Mouse (Mus musculus): ENCODE measurements at regions not wholly inside any gene's neighbourhood (a gene's known extent, or its start where the extent isn't known, plus 50 kb on each side); places are given as distances from the start of the nearest gene placed in this dataset.
"Not testable (repeated sequence)": the region's sequence is repeated elsewhere in the genome, so short reads cannot be mapped to it uniquely, and the experiment has no call there.

- H3K27ac ChIP-seq (ENCODE audit: low read length), result no peak overlapping the region
- no peak for ATAC-seq (ENCODE audit: low FRiP score, low TSS enrichment)
These were observed 78.3 kb downstream of the Gm13691 start for GRCm38 (mm10) chr2:84068617-84069016.

GRCm38 (mm10) chr2:84069411-84069810 is 79.1 kb downstream of the Gm13691 start:
- WGBS, result 62% methylated on average over 1 of the region's 1 CpGs

More at GRCm38 (mm10) chr2:84068617-84069016, 78.3 kb downstream of the Gm13691 start:
- no peaks in the 10 kb centered on the region for H3K9me3 ChIP-seq (ENCODE audit: low read length)
- H3K4me2 ChIP-seq (replicated peaks; ENCODE audit: low read depth, low read length), result no peak overlapping the region
- no peak overlapping the region for H3K4me3 ChIP-seq (ENCODE audit: low read length)
- no peak overlapping the region for H3K9ac ChIP-seq (replicated peaks; ENCODE audit: low read length)
- no peaks in the 10 kb centered on the region for H3K36me3 ChIP-seq (ENCODE audit: insufficient read depth, low read length)
- H3K4me1 ChIP-seq (ENCODE audit: insufficient read depth, low read length), result 0 out of 2 replicates have a peak, but pooled peaks cover 5% of the 10 kb centered on the region
- no peaks in the 10 kb centered on the region for H3K27me3 ChIP-seq (ENCODE audit: insufficient read depth, low read length)
- WGBS, result 68% methylated on average over 4 of the region's 4 CpGs

GRCm38 (mm10) chr2:84072881-84073583 is 82.7 kb downstream of the Gm13691 start:
- Histone ChIP-seq H3K36me3 (ENCODE audit: insufficient read depth, low read length) (no peaks in the 10 kb centered on the region), H3K4me3 (ENCODE audit: low read length) (no peak overlapping the region), H3K9me3 (ENCODE audit: low read length) (no peaks in the 10 kb centered on the region), H3K4me2 (replicated peaks; ENCODE audit: low read depth, low read length) (no peak overlapping the region), H3K9ac (replicated peaks; ENCODE audit: low read length) (no peak overlapping the region), H3K27ac (ENCODE audit: low read length) (no peak overlapping the region), H3K27me3 (ENCODE audit: insufficient read depth, low read length) (no peaks in the 10 kb centered on the region), H3K4me1 (ENCODE audit: insufficient read depth, low read length) (0 out of 2 replicates have a peak, but pooled peaks cover 5% of the 10 kb centered on the region)
- ATAC-seq (ENCODE audit: low FRiP score, low TSS enrichment), result no peak
- 38% methylated on average over 8 of the region's 8 CpGs for WGBS

More at GRCm38 (mm10) chr2:84069411-84069810, 79.1 kb downstream of the Gm13691 start:
- not testable (repeated sequence) for H3K9ac ChIP-seq (replicated peaks; ENCODE audit: low read length); ATAC-seq (ENCODE audit: low FRiP score, low TSS enrichment); H3K4me2 ChIP-seq (replicated peaks; ENCODE audit: low read depth, low read length); H3K9me3 ChIP-seq (ENCODE audit: low read length); H3K36me3 ChIP-seq (ENCODE audit: insufficient read depth, low read length); H3K27me3 ChIP-seq (ENCODE audit: insufficient read depth, low read length); H3K4me3 ChIP-seq (ENCODE audit: low read length); H3K4me1 ChIP-seq (ENCODE audit: insufficient read depth, low read length); H3K27ac ChIP-seq (ENCODE audit: low read length)

GRCm38 (mm10) chr2:84075944-84076343 is 85.6 kb downstream of the Gm13691 start:
- Histone ChIP-seq H3K4me3 (ENCODE audit: low read length) (no peak overlapping the region), H3K4me1 (ENCODE audit: insufficient read depth, low read length) (0 out of 2 replicates have a peak, but pooled peaks cover 5% of the 10 kb centered on the region), H3K27me3 (ENCODE audit: insufficient read depth, low read length) (no peaks in the 10 kb centered on the region), H3K9ac (replicated peaks; ENCODE audit: low read length) (no peak overlapping the region), H3K36me3 (ENCODE audit: insufficient read depth, low read length) (no peaks in the 10 kb centered on the region), H3K27ac (ENCODE audit: low read length) (no peak overlapping the region), H3K9me3 (ENCODE audit: low read length) (no peaks in the 10 kb centered on the region), H3K4me2 (replicated peaks; ENCODE audit: low read depth, low read length) (no peak overlapping the region)
- 77% methylated on average over 3 of the region's 3 CpGs for WGBS
- no peak for ATAC-seq (ENCODE audit: low FRiP score, low TSS enrichment)

- Histone ChIP-seq H3K9me3 (ENCODE audit: low read length) (no peaks in the 10 kb centered on the region), H3K27me3 (ENCODE audit: insufficient read depth, low read length) (no peaks in the 10 kb centered on the region), H3K36me3 (ENCODE audit: insufficient read depth, low read length) (no peaks in the 10 kb centered on the region), H3K27ac (ENCODE audit: low read length) (no peak overlapping the region), H3K9ac (replicated peaks; ENCODE audit: low read length) (no peak overlapping the region), H3K4me2 (replicated peaks; ENCODE audit: low read depth, low read length) (no peak overlapping the region), H3K4me3 (ENCODE audit: low read length) (no peak overlapping the region), H3K4me1 (ENCODE audit: insufficient read depth, low read length) (no peaks in the 10 kb centered on the region)
- WGBS, result 49% methylated on average over 8 of the region's 8 CpGs
- no peak for ATAC-seq (ENCODE audit: low FRiP score, low TSS enrichment)
These were observed 88.9 kb downstream of the Gm13691 start for GRCm38 (mm10) chr2:84079284-84079683.

- WGBS, result 44% methylated on average over 3 of the region's 3 CpGs
- no peak overlapping the region for H3K4me3 ChIP-seq (ENCODE audit: low read length)
- no peak for ATAC-seq (ENCODE audit: low FRiP score, low TSS enrichment)
These were observed 89.9 kb downstream of the Gm13691 start for GRCm38 (mm10) chr2:84080228-84080627.

GRCm38 (mm10) chr2:84094751-84095150 is 104.4 kb downstream of the Gm13691 start:
- H3K4me2 ChIP-seq (replicated peaks; ENCODE audit: low read depth, low read length), result no peak overlapping the region
- no peak overlapping the region for H3K27ac ChIP-seq (ENCODE audit: low read length)
- no peak for ATAC-seq (ENCODE audit: low FRiP score, low TSS enrichment)
- H3K36me3 ChIP-seq (ENCODE audit: insufficient read depth, low read length), result no peaks in the 10 kb centered on the region
- H3K9ac ChIP-seq (replicated peaks; ENCODE audit: low read length), result no peak overlapping the region
- H3K4me3 ChIP-seq (ENCODE audit: low read length), result no peak overlapping the region
- H3K9me3 ChIP-seq (ENCODE audit: low read length), result no peaks in the 10 kb centered on the region
- no peaks in the 10 kb centered on the region for H3K27me3 ChIP-seq (ENCODE audit: insufficient read depth, low read length)
- 81% methylated on average over 1 of the region's 1 CpGs for WGBS
- no peaks in the 10 kb centered on the region for H3K4me1 ChIP-seq (ENCODE audit: insufficient read depth, low read length)

More at GRCm38 (mm10) chr2:84080228-84080627, 89.9 kb downstream of the Gm13691 start:
- Histone ChIP-seq H3K9ac (replicated peaks; ENCODE audit: low read length) (no peak overlapping the region), H3K4me1 (ENCODE audit: insufficient read depth, low read length) (no peaks in the 10 kb centered on the region), H3K27ac (ENCODE audit: low read length) (no peak overlapping the region), H3K9me3 (ENCODE audit: low read length) (no peaks in the 10 kb centered on the region), H3K36me3 (ENCODE audit: insufficient read depth, low read length) (no peaks in the 10 kb centered on the region), H3K27me3 (ENCODE audit: insufficient read depth, low read length) (no peaks in the 10 kb centered on the region), H3K4me2 (replicated peaks; ENCODE audit: low read depth, low read length) (no peak overlapping the region)

GRCm38 (mm10) chr2:84098746-84099145 is 108.4 kb downstream of the Gm13691 start:
- Histone ChIP-seq H3K9me3 (ENCODE audit: low read length) (no peaks in the 10 kb centered on the region), H3K36me3 (ENCODE audit: insufficient read depth, low read length) (no peaks in the 10 kb centered on the region), H3K4me2 (replicated peaks; ENCODE audit: low read depth, low read length) (no peak overlapping the region), H3K27me3 (ENCODE audit: insufficient read depth, low read length) (no peaks in the 10 kb centered on the region), H3K4me3 (ENCODE audit: low read length) (no peak overlapping the region), H3K9ac (replicated peaks; ENCODE audit: low read length) (no peak overlapping the region), H3K27ac (ENCODE audit: low read length) (no peak overlapping the region), H3K4me1 (ENCODE audit: insufficient read depth, low read length) (no peaks in the 10 kb centered on the region)
- ATAC-seq (ENCODE audit: low FRiP score, low TSS enrichment), result no peak
- WGBS, result 90% methylated on average over 4 of the region's 4 CpGs

- H3K9ac ChIP-seq (replicated peaks; ENCODE audit: low read length), result no peak overlapping the region
- H3K27ac ChIP-seq (ENCODE audit: low read length), result no peak overlapping the region
- no peak overlapping the region for H3K4me3 ChIP-seq (ENCODE audit: low read length)
- no peaks in the 10 kb centered on the region for H3K27me3 ChIP-seq (ENCODE audit: insufficient read depth, low read length)
- no peaks in the 10 kb centered on the region for H3K4me1 ChIP-seq (ENCODE audit: insufficient read depth, low read length)
- no peak overlapping the region for H3K4me2 ChIP-seq (replicated peaks; ENCODE audit: low read depth, low read length)
- H3K36me3 ChIP-seq (ENCODE audit: insufficient read depth, low read length), result no peaks in the 10 kb centered on the region
- 0 out of 2 replicates have a peak, but pooled peaks cover 5% of the 10 kb centered on the region for H3K9me3 ChIP-seq (ENCODE audit: low read length)
- 69% methylated on average over 6 of the region's 6 CpGs for WGBS
- ATAC-seq (ENCODE audit: low FRiP score, low TSS enrichment), result no peak
These were observed 123.2 kb downstream of the Gm13691 start for GRCm38 (mm10) chr2:84113562-84113961.

- H3K4me2 ChIP-seq (replicated peaks; ENCODE audit: low read depth, low read length), result no peak overlapping the region
- no peaks in the 10 kb centered on the region for H3K36me3 ChIP-seq (ENCODE audit: insufficient read depth, low read length)
- WGBS, result 92% methylated on average over 2 of the region's 2 CpGs
- no peak overlapping the region for H3K4me3 ChIP-seq (ENCODE audit: low read length)
- ATAC-seq (ENCODE audit: low FRiP score, low TSS enrichment), result no peak
- no peak overlapping the region for H3K9ac ChIP-seq (replicated peaks; ENCODE audit: low read length)
- no peak overlapping the region for H3K27ac ChIP-seq (ENCODE audit: low read length)
- no peaks in the 10 kb centered on the region for H3K27me3 ChIP-seq (ENCODE audit: insufficient read depth, low read length)
- H3K4me1 ChIP-seq (ENCODE audit: insufficient read depth, low read length), result no peaks in the 10 kb centered on the region
- H3K9me3 ChIP-seq (ENCODE audit: low read length), result no peaks in the 10 kb centered on the region
These were observed 129.5 kb downstream of the Gm13691 start for GRCm38 (mm10) chr2:84119839-84120238.

Measured in kidney, embryonic 16.5 days (tissue).